Mouse (Mus musculus) E14TG2a.4 (cell line): ENCODE measurements around the gene Gm42417.

Experiments used
- CTCF ChIP-seq: conservative IDR thresholded peaks from 2 replicates; pipeline ENCODE4 v1.5.1; 2014; ENCODE audit warnings: low read length
- NANOG ChIP-seq: IDR thresholded peaks from 2 replicates; pipeline ENCODE4 v1.6.1; 2014; ENCODE audit warnings: borderline replicate concordance, low read length, mixed read lengths
- POU5F1 ChIP-seq: IDR thresholded peaks from 2 replicates; pipeline ENCODE4 v1.6.1; 2014; ENCODE audit warnings: low read length, borderline replicate concordance

- TF ChIP-seq CTCF (no peak), POU5F1 (no peak), NANOG (no peak)
Observed at GRCm38 (mm10) chr1:36533546-36533945, 5.7 kb downstream of the Gm42417 start.
